Mouse (Mus musculus) CH12.LX (cell line): ENCODE data around the gene Stard8.

Experiments
- CHD2 ChIP-seq: IDR thresholded peaks from 2 replicates; pipeline ENCODE4 v1.6.1; 2011; ENCODE audit warnings: low read length, improper control_type of control experiment
- PAX5 ChIP-seq: IDR thresholded peaks from 2 replicates; pipeline ENCODE4 v1.6.1; 2012; ENCODE audit warnings: low read length, inconsistent platforms, mixed read lengths
- POLR2A ChIP-seq: IDR thresholded peaks from 2 replicates; pipeline ENCODE4 v1.6.1; 2011; ENCODE audit warnings: low read depth, mild to moderate bottlenecking, improper control_type of control experiment, low read length
- RAD21 ChIP-seq: IDR thresholded peaks from 2 replicates; pipeline ENCODE4 v1.6.1; 2011; ENCODE audit warnings: low read depth, mild to moderate bottlenecking, low read length, improper control_type of control experiment, moderate library complexity
- UBTF ChIP-seq: IDR thresholded peaks from 2 replicates; pipeline ENCODE4 v1.6.1; 2012; ENCODE audit warnings: low read depth, mild to moderate bottlenecking, inconsistent platforms, low read length, improper control_type of control experiment, moderate library complexity
- USF1 ChIP-seq: IDR thresholded peaks from 2 replicates; pipeline ENCODE4 v1.6.1; 2014; ENCODE audit warnings: low read depth, mild to moderate bottlenecking, inconsistent platforms, low read length, improper control_type of control experiment
- ZNF384 ChIP-seq: IDR thresholded peaks from 2 replicates; pipeline ENCODE4 v1.6.1; 2012; ENCODE audit warnings: low read depth, low read length, improper control_type of control experiment, inconsistent platforms

GRCm38 (mm10) chrX:99048111-99048510 is 45.1 kb downstream of the Stard8 start:
- TF ChIP-seq CHD2 = no peak
- TF ChIP-seq PAX5 = no peak
- TF ChIP-seq POLR2A = no peak
- no peak for TF ChIP-seq USF1
- TF ChIP-seq UBTF = no peak
- no peak for TF ChIP-seq RAD21
- TF ChIP-seq ZNF384 = no peak
